Mouse (Mus musculus): ENCODE data around the gene Rmnd5b.

DNA sequence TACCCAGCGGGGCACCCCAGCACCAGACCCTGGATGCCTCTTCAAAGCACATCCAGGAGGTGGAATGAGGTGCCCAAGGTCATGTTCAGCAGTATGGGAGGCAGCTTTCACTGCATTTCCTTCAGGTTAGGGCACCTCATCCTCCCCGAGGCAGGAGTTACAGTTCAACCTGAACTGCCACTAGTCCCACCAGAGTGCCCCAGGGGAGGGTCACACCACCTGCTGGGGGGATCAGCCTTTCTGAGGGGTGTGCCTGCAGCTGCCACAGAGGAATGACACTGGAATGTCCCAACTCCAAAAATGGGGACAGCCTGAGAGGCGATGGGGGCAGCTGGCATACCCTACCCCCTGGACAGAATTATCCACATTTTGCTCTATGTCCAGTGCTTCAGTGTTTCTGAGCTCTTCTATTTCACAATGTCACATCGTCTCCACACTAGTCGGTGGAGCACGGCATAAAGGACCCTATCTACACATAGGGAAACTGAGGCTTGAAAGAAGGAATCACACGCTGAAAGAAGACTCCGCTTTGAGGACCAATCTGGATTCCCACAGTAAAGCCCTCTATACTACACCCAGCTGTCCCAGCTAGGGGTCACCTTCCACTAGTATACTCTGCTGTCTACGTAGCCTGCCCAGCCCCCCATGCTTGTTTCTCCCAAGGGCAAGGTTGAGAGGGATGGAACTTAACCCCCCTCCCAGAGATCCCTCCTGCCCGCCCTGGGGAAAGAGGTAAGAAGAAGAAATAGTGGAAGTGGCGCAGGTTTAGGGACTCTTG is 13.6 kb upstream of the Rmnd5b start:
- no peak for TF ChIP-seq POLR2A (IDR thresholded peaks at IDR 0.05; ENCODE audit: low read depth, low read length)
- TF ChIP-seq CTCF (IDR thresholded peaks at IDR 0.05; ENCODE audit: borderline replicate concordance, insufficient read depth, low read length), result no peak

Data from embryonic fibroblast, embryonic 13.5 days (primary cell).